Mouse (Mus musculus) kidney, postnatal 0 days (tissue): Measurements from ENCODE around the gene Nfat5. TPM values are rescaled to one million over a fixed set of nuclear protein-coding genes. Genes with fewer than 3 reads are reported as not detected.

Source experiments
- ATAC-seq: fragments of 200-750 bp; cut with Nextera tagmentation; replicated peaks from 2 replicates; pipeline ENCODE4 v1.8.0; 2017; ENCODE audit warnings: low read depth, moderate number of reproducible peaks, moderate TSS enrichment, moderate library complexity; ENCODE audit not compliant: low FRiP score
- DNase-seq: peaks from one replicate; pipeline ENCODE4 v3.0.0-alpha.2; 2016; ENCODE audit warnings: low spot score
- H3K27ac ChIP-seq: fragments of 300-500 bp; sonication (generic); 2 replicates; pipeline ENCODE4 v1.5.1; 2014; ENCODE audit warnings: mild to moderate bottlenecking
- H3K27me3 ChIP-seq: fragments of 300-500 bp; sonication (generic); 2 replicates; pipeline ENCODE4 v1.6.1; 2014; ENCODE audit warnings: low read length, mixed read lengths; ENCODE audit not compliant: insufficient read depth
- H3K36me3 ChIP-seq: fragments of 300-500 bp; sonication (generic); 2 replicates; pipeline ENCODE4 v1.6.1; 2014; ENCODE audit warnings: low read length, mixed read lengths; ENCODE audit not compliant: insufficient read depth
- H3K4me1 ChIP-seq: fragments of 300-500 bp; sonication (generic); replicated peaks from 2 replicates; pipeline ENCODE4 v1.6.1; 2014; ENCODE audit warnings: antibody characterized with exemption, low read length, mixed read lengths; ENCODE audit not compliant: insufficient read depth
- H3K4me2 ChIP-seq: fragments of 300-500 bp; sonication (generic); 2 replicates; pipeline ENCODE4 v1.6.1; 2014; ENCODE audit warnings: mild to moderate bottlenecking, low read length, moderate library complexity, mixed read lengths
- H3K4me3 ChIP-seq: fragments of 300-500 bp; sonication (generic); replicated peaks from 2 replicates; pipeline ENCODE4 v1.5.1; 2014; ENCODE audit warnings: low read depth, low read length
- H3K9ac ChIP-seq: fragments of 300-500 bp; sonication (generic); 2 replicates; pipeline ENCODE4 v1.6.1; 2014; ENCODE audit warnings: low read depth, low read length
- H3K9me3 ChIP-seq: fragments of 300-500 bp; sonication (generic); replicated peaks from 2 replicates; pipeline ENCODE4 v1.6.1; 2016; ENCODE audit warnings: low read length, inconsistent platforms, mixed read lengths
- CTCF ChIP-seq: IDR thresholded peaks from 2 replicates; pipeline ENCODE4 v1.5.1; 2016; ENCODE audit warnings: antibody characterized with exemption, low read depth, mild to moderate bottlenecking, moderate library complexity
- WGBS: fragments of 180-500 bp; shearing (Covaris S2); extraction: QIAGEN DNeasy Blood & Tissue Kit; methylation state at CpG from one replicate; pipeline ENCODE4 v1.1.7; 2014; 5-methylcytosine and 5-hydroxymethylcytosine counted together
- polyA plus RNA-seq: library from polyadenylated mRNA; unstranded; fragments of >200 nt; fragmentation: Nextera tagmentation; extraction: Ambion mirVana; gene quantifications from 2 replicates; pipeline ENCODE4 v1.2.1, GENCODE M21; 2015

Nfat5 gene
- polyA plus RNA-seq, 1 experiment from 2014 or later, result 16.8 TPM

GRCm38 (mm10) chr8:107412552-107412951 lies 119.3 kb downstream of the Nfat5 start:
- Histone ChIP-seq H3K9ac (no peak overlapping the region), H3K27ac (no peak overlapping the region), H3K9me3 (no peaks in the 10 kb centered on the region), H3K36me3 (peaks cover 64% of the 10 kb centered on the region), H3K4me1 (no peaks in the 10 kb centered on the region), H3K4me3 (no peak overlapping the region), H3K27me3 (no peaks in the 10 kb centered on the region), H3K4me2 (no peak overlapping the region)
- no peak for TF ChIP-seq CTCF
- DNase-seq (no peak), ATAC-seq (no peak)
- 88% methylated on average over 8 of the region's 8 CpGs for WGBS

- Histone ChIP-seq H3K9me3 (no peaks in the 10 kb centered on the region), H3K27ac (no peak overlapping the region), H3K27me3 (no peaks in the 10 kb centered on the region), H3K36me3 (peaks cover 75% of the 10 kb centered on the region), H3K4me1 (no peaks in the 10 kb centered on the region), H3K9ac (no peak overlapping the region), H3K4me2 (no peak overlapping the region), H3K4me3 (no peak overlapping the region)
- 92% methylated on average over 10 of the region's 10 CpGs for WGBS
- ATAC-seq (no peak), DNase-seq (no peak)
- TF ChIP-seq CTCF, result no peak
Observed at GRCm38 (mm10) chr8:107413881-107414280, 120.6 kb downstream of the Nfat5 start.

- no peak for TF ChIP-seq CTCF
- Histone ChIP-seq H3K36me3 (peaks cover 82% of the 10 kb centered on the region), H3K9ac (no peak overlapping the region), H3K27ac (no peak overlapping the region), H3K4me1 (no peaks in the 10 kb centered on the region), H3K27me3 (no peaks in the 10 kb centered on the region), H3K9me3 (no peaks in the 10 kb centered on the region), H3K4me2 (no peak overlapping the region), H3K4me3 (no peak overlapping the region)
- 85% methylated on average over 12 of the region's 12 CpGs for WGBS
- no peak for DNase-seq
- no peak for ATAC-seq
Observed at GRCm38 (mm10) chr8:107417001-107417400, 123.7 kb downstream of the Nfat5 start.

GRCm38 (mm10) chr8:107424176-107424575 lies 130.9 kb downstream of the Nfat5 start:
- WGBS, result 30% methylated on average over 9 of the region's 9 CpGs
- TF ChIP-seq CTCF, result no peak
- Histone ChIP-seq H3K4me1 (peaks cover 5% of the 10 kb centered on the region; the same call in 1 of the 2 replicates), H3K27ac (peak overlapping the region; percentile 69; the same call in 1 of the 2 replicates), H3K4me3 (peak overlapping the region; percentile 86), H3K36me3 (peaks cover 23% of the 10 kb centered on the region), H3K9me3 (no peaks in the 10 kb centered on the region), H3K9ac (peak overlapping the region; percentile 79), H3K4me2 (peak overlapping the region; percentile 86), H3K27me3 (no peaks in the 10 kb centered on the region)
- ATAC-seq (no peak), DNase-seq (no peak)

GRCm38 (mm10) chr8:107424597-107425229 lies 131.4 kb downstream of the Nfat5 start, which contains the start of gene Nob1:
Gene Nob1, minus strand, starts transcription at chr8:107425051.
- peak within 1 kb of the TSS; percentile 69 for H3K27ac ChIP-seq
- ATAC-seq (peak; percentile 99), DNase-seq (peak; percentile 98)
- TF ChIP-seq CTCF, result peak; percentile 99
- peak within 1 kb of the TSS; percentile 86 for H3K4me2 ChIP-seq
- no peaks in the 10 kb centered on the region for H3K27me3 ChIP-seq
- peaks cover 5% of the 10 kb centered on the region; the same call in 1 of the 2 replicates for H3K4me1 ChIP-seq
- peaks cover 17% of the 10 kb centered on the region for H3K36me3 ChIP-seq
- peak within 1 kb of the TSS; percentile 79 for H3K9ac ChIP-seq
- H3K9me3 ChIP-seq, result no peaks in the 10 kb centered on the region
- H3K4me3 ChIP-seq, result peak within 1 kb of the TSS; percentile 86
- 1% methylated on average over 48 of the region's 50 CpGs for WGBS

GRCm38 (mm10) chr8:107425230-107425597 lies 131.9 kb downstream of the Nfat5 start:
- no peak for DNase-seq
- ATAC-seq, result no peak
- Histone ChIP-seq H3K27me3 (no peaks in the 10 kb centered on the region), H3K36me3 (peaks cover 13% of the 10 kb centered on the region), H3K27ac (no peak overlapping the region), H3K4me1 (peaks cover 5% of the 10 kb centered on the region; the same call in 1 of the 2 replicates), H3K9me3 (no peaks in the 10 kb centered on the region), H3K4me3 (no peak overlapping the region), H3K9ac (no peak overlapping the region), H3K4me2 (peak overlapping the region; percentile 86)
- no peak for TF ChIP-seq CTCF
- WGBS, result 51% methylated on average over 8 of the region's 8 CpGs

Other genes with a start within 250 kb of the Nfat5 start
- gene Pdf, start 244.9 kb upstream of the Nfat5 start, polyA plus RNA-seq, result 49.3 and 51.6 TPM in 2 replicates
- 32.3 and 33.1 TPM in 2 replicates for gene Cog8, start 236.8 kb upstream of the Nfat5 start, polyA plus RNA-seq
- 79.3 and 80.7 TPM in 2 replicates for gene Nip7, start 236.6 kb upstream of the Nfat5 start, polyA plus RNA-seq
- 52.9 and 55.6 TPM in 2 replicates for gene Tmed6, start 227.8 kb upstream of the Nfat5 start, polyA plus RNA-seq
- gene Terf2, start 196.9 kb upstream of the Nfat5 start, polyA plus RNA-seq, result 17.4 and 18.2 TPM in 2 replicates
- 116 and 126 TPM in 2 replicates for gene Cyb5b, start 142.8 kb upstream of the Nfat5 start, polyA plus RNA-seq
- gene Nqo1, start 109.7 kb downstream of the Nfat5 start, polyA plus RNA-seq, result 15.9 and 21.2 TPM in 2 replicates
- gene Nob1, start 131.6 kb downstream of the Nfat5 start, polyA plus RNA-seq, result 47.5 and 50.0 TPM in 2 replicates
- gene Wwp2, start 142.9 kb downstream of the Nfat5 start, polyA plus RNA-seq, result 38.9 and 46.8 TPM in 2 replicates